In genomic region chr13:72301841-72302240, GRCm38 (mm10) we compare ENCODE assay signal across 10 mouse cellular contexts.
A peak's percentile ranks its signal among the peaks of the same experiment; 100 is the strongest.
DNase-seq lines count a peak whose midpoint lies in the region; ATAC-seq and TF ChIP-seq lines count a peak whose summit lies in the region.
"Had no signal": no experiment of that assay in that cellular context is flagged by ENCODE, and none has a peak within 500 bp of the region (broad histone marks: within the 10 kb centered on the region; RNA-seq: fewer than 3 reads in every experiment).

No protein-coding gene starts in this region.

- peak; percentile 8 for DNase-seq in kidney, adult 2 months
- DNase-seq in kidney, postnatal 25 days: no peak
- peak; percentile 16 for DNase-seq in large intestine, adult 2 months (ENCODE audit: low read depth, low spot score)
- no peak for DNase-seq in limb, embryonic 10.5 days (ENCODE audit: low spot score)
- no peak for DNase-seq in MN1 (ENCODE audit: low spot score)
- DNase-seq: thymus, postnatal 14 days had no signal

- H3K27ac ChIP-seq in kidney, adult 2 months (ENCODE audit: insufficient read depth, low read depth, low read length): no peak overlapping the region
- H3K27ac ChIP-seq in forebrain, embryonic 16.5 days (ENCODE audit: low read length): no peak overlapping the region
- H3K27ac ChIP-seq in midbrain, embryonic 16.5 days (ENCODE audit: low read length): peak overlapping the region; percentile 67
- no peak overlapping the region for H3K27ac ChIP-seq in limb, embryonic 10.5 days
- H3K27ac ChIP-seq: embryonic facial prominence, embryonic 12.5 days had no signal

- TF ChIP-seq POLR2A in kidney, adult 2 months (IDR thresholded peaks at IDR 0.05; ENCODE audit: low read depth, low read length): no peak

- H3K27me3 ChIP-seq in kidney, adult 2 months (replicated peaks; ENCODE audit: control insufficient read depth, insufficient read depth, low read length): no peaks in the 10 kb centered on the region
- H3K27me3 ChIP-seq in forebrain, embryonic 16.5 days (replicated peaks; ENCODE audit: control insufficient read depth, insufficient read depth, low read length): peaks cover 69% of the 10 kb centered on the region
- peaks cover 9% of the 10 kb centered on the region; the same call in 1 of the 2 replicates for H3K27me3 ChIP-seq in midbrain, embryonic 16.5 days (ENCODE audit: control insufficient read depth, insufficient read depth, low read depth, low read length)
- peaks cover 39% of the 10 kb centered on the region for H3K27me3 ChIP-seq in limb, embryonic 10.5 days (ENCODE audit: low read depth, poor library complexity, severe bottlenecking)

- ATAC-seq in forebrain, embryonic 16.5 days: 0 out of 2 replicates have a peak, but pooled peaks have one; percentile 1
- ATAC-seq in midbrain, embryonic 16.5 days: no peak
- ATAC-seq: inflammation-experienced regulatory T-cells, adult 6 months had no signal

- no peaks in the 10 kb centered on the region for H3K36me3 ChIP-seq in kidney, adult 2 months (ENCODE audit: control insufficient read depth, insufficient read depth, low read length)
- no peaks in the 10 kb centered on the region for H3K36me3 ChIP-seq in forebrain, embryonic 16.5 days (ENCODE audit: control insufficient read depth, insufficient read depth)
- no peaks in the 10 kb centered on the region for H3K36me3 ChIP-seq in midbrain, embryonic 16.5 days (ENCODE audit: control insufficient read depth, insufficient read depth, low read length)
- no peaks in the 10 kb centered on the region for H3K36me3 ChIP-seq in limb, embryonic 10.5 days
- H3K36me3 ChIP-seq: embryonic facial prominence, embryonic 12.5 days had no signal

- H3K4me1 ChIP-seq in kidney, adult 2 months (ENCODE audit: control insufficient read depth, insufficient read depth, low read length): no peaks in the 10 kb centered on the region
- H3K4me1 ChIP-seq in forebrain, embryonic 16.5 days (replicated peaks; ENCODE audit: control insufficient read depth, insufficient read depth, low read length): peaks cover 21% of the 10 kb centered on the region
- H3K4me1 ChIP-seq in midbrain, embryonic 16.5 days (ENCODE audit: control insufficient read depth, insufficient read depth, low read length): peaks cover 29% of the 10 kb centered on the region
- H3K4me1 ChIP-seq in limb, embryonic 10.5 days: peaks cover 4% of the 10 kb centered on the region; the same call in 1 of the 2 replicates
- H3K4me1 ChIP-seq: embryonic facial prominence, embryonic 12.5 days had no signal

- TF ChIP-seq CTCF in kidney, adult 2 months (conservative IDR thresholded peaks at IDR 0.05; ENCODE audit: insufficient read depth, insufficient read length, low read depth, low read length): no peak

- peak overlapping the region; percentile 22 for H3K4me2 ChIP-seq in forebrain, embryonic 16.5 days (ENCODE audit: low read length)
- H3K4me2 ChIP-seq in midbrain, embryonic 16.5 days (ENCODE audit: low read length): peak overlapping the region; percentile 36
- H3K4me2 ChIP-seq: embryonic facial prominence, embryonic 12.5 days had no signal

- peak overlapping the region; percentile 12; the same call in 1 of the 2 replicates for H3K4me3 ChIP-seq in kidney, adult 2 months (ENCODE audit: insufficient read depth, low read depth, low read length)
- peak overlapping the region; percentile 24 for H3K4me3 ChIP-seq in forebrain, embryonic 16.5 days (replicated peaks; ENCODE audit: low read length)
- peak overlapping the region; percentile 12; the same call in 1 of the 2 replicates for H3K4me3 ChIP-seq in midbrain, embryonic 16.5 days (ENCODE audit: low read depth, low read length)
- no peak overlapping the region for H3K4me3 ChIP-seq in limb, embryonic 10.5 days
- H3K4me3 ChIP-seq: embryonic facial prominence, embryonic 12.5 days had no signal

- WGBS in kidney, adult 2 months: 30% methylated on average over 15 of the region's 15 CpGs
- 24% methylated on average over 15 of the region's 15 CpGs for WGBS in forebrain, embryonic 16.5 days
- WGBS in large intestine, adult 2 months: 34% methylated on average over 15 of the region's 15 CpGs
- WGBS in midbrain, embryonic 16.5 days: 54% methylated on average over 15 of the region's 15 CpGs
- 80% methylated on average over 15 of the region's 15 CpGs for WGBS in limb, embryonic 10.5 days

- H3K9me3 ChIP-seq in forebrain, embryonic 16.5 days (ENCODE audit: control insufficient read depth, low read length): no peaks in the 10 kb centered on the region
- no peaks in the 10 kb centered on the region for H3K9me3 ChIP-seq in midbrain, embryonic 16.5 days (replicated peaks; ENCODE audit: control insufficient read depth, low read length, poor library complexity, severe bottlenecking)
- H3K9me3 ChIP-seq in limb, embryonic 10.5 days (replicated peaks): no peaks in the 10 kb centered on the region
- H3K9me3 ChIP-seq: embryonic facial prominence, embryonic 12.5 days had no signal

- H3K9ac ChIP-seq in forebrain, embryonic 16.5 days (replicated peaks; ENCODE audit: low read depth, low read length): no peak overlapping the region
- H3K9ac ChIP-seq in midbrain, embryonic 16.5 days (ENCODE audit: low read depth, low read length): no peak overlapping the region; the same call in 1 of the 2 replicates
- H3K9ac ChIP-seq: embryonic facial prominence, embryonic 12.5 days had no signal

Comparison
In these comparisons a context has a peak if more than half of its experiments do, and no peak if none do; other contexts are left out.
1. DNase-seq: peak in kidney, adult 2 months (single experiment) and large intestine, adult 2 months (single experiment); none in kidney, postnatal 25 days (0 of 2), limb, embryonic 10.5 days (single experiment) and MN1 (single experiment).